Mouse (Mus musculus) lung, adult 2 months (tissue): Measurements from ENCODE around the gene Gca.

Experiments
- CTCF ChIP-seq: fragments of 200-500 bp; IDR thresholded peaks from 2 replicates; pipeline ENCODE4 v1.5.1; 2011; ENCODE audit warnings: mild to moderate bottlenecking, low read length, control low read depth; ENCODE audit not compliant: insufficient read depth
- POLR2A ChIP-seq: fragments of 200-500 bp; IDR thresholded peaks from 2 replicates; pipeline ENCODE4 v1.6.1; 2011; ENCODE audit warnings: low read depth, mild to moderate bottlenecking, control low read depth, low read length, borderline replicate concordance; ENCODE audit errors: extremely low read depth

- TF ChIP-seq CTCF (no peak), POLR2A (no peak)
Measured at GRCm38 (mm10) chr2:62672788-62673187, 8.7 kb downstream of the Gca start.
